Mouse (Mus musculus) natural killer cell, adult 2 months (primary cell): ENCODE results near the gene Fchsd2.

Experiments
- DNase-seq, 2 experiments: peaks; one replicate each; pipeline ENCODE4 v3.0.0; 2022; ENCODE audit warnings: low spot score in 2 of 2

The Fchsd2 gene

DNA sequence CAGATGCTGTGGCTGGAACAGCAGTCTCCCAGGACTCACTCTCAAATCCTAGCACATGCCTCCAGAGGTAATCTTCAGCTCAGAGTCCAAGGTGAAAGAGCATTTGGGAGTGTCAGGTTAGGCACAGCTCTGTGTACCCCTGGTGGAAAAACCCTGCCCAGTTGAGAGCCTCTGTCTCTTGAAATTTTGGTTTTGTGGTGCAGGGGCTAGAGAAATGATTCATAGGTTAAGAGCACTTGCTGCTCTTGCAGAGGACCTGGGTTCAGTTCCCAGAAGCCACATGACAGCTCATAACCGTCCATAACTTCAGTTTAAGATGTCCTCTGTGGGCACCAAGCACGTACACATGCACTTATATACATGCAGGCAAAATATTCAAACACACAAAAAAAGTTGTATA lies 195.2 kb downstream of the Fchsd2 start:
- no peak for DNase-seq

- peak in 1 of 2 experiments; percentile 35 for DNase-seq
Observed at GRCm38 (mm10) chr7:101288436-101288835, 195.8 kb downstream of the Fchsd2 start.

GRCm38 (mm10) chr7:101290401-101290800 lies 197.7 kb downstream of the Fchsd2 start:
- DNase-seq, result no peak

DNA sequence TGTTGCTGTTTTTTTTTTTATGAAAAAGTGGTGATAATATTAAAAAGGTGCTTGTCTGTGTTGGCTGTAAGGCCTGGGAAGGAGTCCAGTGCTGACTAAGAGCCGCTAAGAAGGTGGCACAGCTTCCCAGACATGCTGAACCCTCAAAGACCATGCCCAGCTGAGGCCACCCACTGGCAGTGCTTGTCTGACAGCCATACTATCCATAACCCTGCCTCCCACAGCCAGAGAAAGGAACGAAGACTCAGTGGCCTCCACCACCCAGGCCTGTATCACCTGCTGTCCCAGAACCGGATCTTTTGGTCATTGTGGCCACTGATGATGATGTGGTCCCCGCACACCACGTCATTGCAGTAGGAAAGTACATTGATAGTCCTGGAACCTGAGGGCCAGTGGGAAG lies 198.5 kb downstream of the Fchsd2 start:
- no peak for DNase-seq

- DNase-seq, result no peak
Observed at GRCm38 (mm10) chr7:101291641-101292040, 199.0 kb downstream of the Fchsd2 start.

DNA sequence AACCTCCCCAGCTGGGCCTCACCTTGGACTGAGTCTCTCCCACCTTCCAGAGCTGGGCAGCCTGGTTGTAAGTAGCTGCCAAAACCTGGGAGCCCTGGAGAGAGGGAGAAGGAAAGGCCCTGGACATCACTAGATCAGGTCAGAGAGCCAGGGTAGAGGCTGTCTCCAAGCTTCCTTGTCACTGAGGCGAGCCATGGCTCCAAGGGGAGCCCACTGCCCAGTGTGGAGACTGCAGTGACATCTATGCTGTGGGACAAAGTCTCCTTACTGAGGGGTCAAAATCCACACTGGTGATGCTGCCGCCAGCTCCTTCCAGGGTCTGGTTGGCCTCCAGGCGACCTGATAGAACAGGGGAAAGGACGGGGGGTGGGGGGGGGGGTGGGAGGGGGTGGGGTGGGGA lies 199.4 kb downstream of the Fchsd2 start:
- no peak for DNase-seq

DNA sequence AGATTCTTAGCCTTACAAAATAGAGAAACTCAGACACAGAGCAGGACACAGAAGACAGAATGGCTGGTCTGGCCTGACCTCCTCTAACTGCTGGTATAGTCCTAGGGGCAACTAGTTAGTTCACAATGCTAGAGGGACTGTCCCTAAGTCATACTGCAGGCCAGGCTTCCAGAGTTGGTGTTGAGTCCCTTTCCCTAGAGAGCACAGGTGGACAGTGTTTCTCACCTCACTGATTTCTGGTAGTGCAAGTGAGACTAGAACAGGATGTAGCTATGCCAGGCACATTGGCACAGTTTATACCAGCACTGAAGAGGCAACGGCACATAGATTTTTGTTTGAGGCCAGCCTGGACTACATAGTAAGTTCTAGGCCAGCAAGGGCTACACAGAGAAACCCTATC lies 200.0 kb downstream of the Fchsd2 start:
- DNase-seq, result no peak

DNA sequence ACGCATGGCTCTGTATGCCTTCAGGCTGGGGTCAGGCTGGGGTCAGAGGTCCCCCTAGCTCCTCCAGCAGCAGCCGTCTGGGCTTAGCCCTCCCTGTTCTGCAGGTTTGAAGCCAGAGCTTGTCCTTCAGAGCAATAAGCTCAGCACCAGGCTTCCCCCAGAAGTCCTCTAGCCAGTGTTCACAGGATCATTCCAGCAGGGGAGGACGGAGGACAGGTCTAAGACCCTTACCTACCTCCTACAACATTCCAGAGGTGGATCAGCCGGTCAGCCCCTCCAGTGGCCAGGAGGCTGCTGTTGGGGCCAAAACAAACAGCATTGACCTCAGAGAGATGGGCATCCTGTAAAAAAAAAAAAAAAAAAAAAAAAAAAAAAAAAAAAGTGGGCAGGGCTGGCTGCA lies 200.5 kb downstream of the Fchsd2 start:
- DNase-seq, result no peak

- no peak for DNase-seq
Observed at GRCm38 (mm10) chr7:101293611-101294010, 200.9 kb downstream of the Fchsd2 start.

- no peak for DNase-seq
Observed at GRCm38 (mm10) chr7:101295438-101295837, 202.8 kb downstream of the Fchsd2 start.

DNA sequence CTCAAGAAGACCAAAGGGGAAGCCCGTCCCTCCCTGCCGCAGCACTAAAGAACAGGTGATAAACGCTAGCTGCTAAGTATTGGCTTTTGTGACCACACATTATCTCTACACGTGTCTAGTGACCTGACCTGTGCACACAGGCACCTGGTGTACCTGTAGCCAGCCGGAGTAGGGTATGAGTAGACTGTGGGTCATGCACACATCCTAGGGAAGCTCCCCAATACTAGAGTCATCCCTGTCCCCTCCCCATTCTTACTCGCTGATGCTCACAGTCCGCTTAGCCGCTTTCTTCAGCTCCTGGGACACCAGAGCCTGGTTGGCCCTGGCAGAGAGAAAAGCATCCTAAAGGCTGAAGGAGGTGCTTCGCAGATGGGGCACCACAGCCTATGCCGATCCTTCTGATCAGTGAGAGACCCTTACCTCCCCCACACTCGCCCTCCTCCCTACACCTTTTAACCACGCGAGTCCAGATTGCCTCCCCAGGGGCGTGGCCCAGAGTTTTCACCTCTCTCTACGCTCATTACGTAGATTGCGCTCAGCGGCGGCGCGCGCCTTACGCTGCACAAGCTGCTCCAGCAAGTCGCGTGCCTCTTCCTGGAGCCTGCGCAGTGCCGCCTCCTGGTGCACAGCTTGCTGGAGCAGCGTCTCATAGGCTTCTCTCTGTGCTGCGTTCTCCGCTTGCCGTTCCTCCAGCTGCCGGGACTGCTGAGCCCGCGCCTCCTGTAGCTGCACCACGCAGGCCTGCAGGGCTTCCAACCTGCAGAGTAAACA lies 203.8 kb downstream of the Fchsd2 start:
- no peak for DNase-seq

DNA sequence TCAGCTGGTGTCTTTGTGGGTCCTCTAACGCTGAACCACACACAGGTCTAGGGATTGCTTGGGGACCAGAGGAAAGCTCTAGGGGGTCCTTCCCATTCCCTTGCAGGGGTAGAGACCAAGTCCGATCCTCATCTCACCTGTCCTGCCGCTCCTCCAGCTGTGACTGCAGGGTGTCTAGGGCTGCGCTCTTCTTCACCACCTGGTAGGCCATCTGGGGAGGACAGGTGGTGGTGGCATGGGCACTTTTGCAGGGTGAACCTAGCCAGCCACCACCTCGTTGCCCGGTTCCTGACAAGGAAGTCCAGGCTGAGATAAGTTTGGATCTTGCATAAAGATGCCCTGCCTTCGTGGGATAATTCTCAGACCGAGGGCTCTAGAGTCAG lies 204.4 kb downstream of the Fchsd2 start:
- DNase-seq, result no peak

DNA sequence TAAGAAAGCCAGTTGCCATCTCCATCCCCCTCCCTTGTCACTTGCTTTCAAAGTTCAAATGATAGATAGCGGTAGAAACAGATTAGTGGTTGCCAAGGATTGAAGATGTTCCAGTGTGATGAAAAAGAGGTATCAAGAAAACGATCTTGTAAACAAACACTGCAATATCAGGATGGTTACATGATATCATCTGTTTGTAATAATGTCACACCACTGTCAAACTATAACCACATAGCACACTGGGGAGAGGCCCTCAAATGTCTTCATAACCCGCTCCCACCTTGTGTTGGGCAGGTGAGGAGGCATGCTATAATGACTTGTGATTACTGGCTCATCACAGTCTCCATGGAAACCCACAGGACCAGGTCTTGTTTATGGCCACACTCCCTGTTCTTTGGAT lies 205.7 kb downstream of the Fchsd2 start:
- no peak for DNase-seq

- peak in 1 of 2 experiments; percentile 54 for DNase-seq
Observed at GRCm38 (mm10) chr7:101301361-101301880, 208.8 kb downstream of the Fchsd2 start.

DNA sequence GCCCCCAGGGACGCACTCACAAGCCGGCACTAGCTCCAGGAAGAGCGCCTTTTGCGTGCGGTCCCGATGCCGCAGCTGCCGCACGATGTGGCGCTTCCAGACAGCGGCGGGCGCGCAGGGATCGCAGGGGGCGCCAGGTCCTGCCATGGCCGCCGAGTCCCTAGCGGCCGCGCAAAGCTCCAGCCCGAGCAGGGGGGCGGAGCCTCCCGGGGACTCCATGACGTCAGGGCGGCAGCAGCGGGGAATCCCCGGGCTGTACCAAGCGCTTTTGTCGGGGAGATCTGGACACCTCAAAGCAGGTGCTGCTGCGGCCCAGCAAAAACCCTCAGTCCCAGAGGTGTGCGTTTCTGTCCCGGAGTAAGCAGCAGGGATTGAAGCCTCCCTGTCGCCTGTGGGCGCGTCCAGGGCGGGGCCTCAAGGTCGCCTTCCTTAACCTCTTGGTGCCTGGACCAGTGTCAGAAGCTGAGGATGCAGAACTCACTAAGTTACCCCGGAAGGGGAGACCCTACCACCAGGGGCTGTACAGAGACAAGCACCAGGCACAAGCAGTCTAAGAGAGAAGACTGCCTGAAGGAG lies 209.3 kb downstream of the Fchsd2 start, which contains the start of gene Atg16l2:
Atg16l2 (minus strand) TSS at position 371 of the 576 bp plus-strand sequence.
- DNase-seq, result peak; percentile 98 to 99

DNA sequence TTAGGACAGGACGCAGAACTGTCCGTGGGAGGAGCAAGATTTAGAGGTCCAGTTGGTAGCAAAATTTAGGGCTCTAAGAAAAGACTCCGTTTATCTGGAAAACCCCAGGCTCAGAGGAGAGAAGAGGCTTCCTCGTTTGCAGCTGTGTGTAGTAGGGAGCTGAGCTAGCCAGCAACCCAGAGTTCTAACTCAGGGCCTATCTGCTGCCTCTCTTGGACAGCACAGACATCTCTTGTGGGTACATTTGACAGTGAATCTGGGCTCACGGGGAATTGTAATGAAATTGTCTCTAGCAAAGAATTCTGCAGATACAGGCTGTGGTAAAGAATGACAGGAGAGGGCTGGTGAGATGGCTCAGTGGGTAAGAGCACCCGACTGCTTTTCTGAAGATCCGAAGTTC lies 210.0 kb downstream of the Fchsd2 start:
- no peak for DNase-seq

GRCm38 (mm10) chr7:101306841-101307240 lies 214.2 kb downstream of the Fchsd2 start:
- DNase-seq, result no peak

DNA sequence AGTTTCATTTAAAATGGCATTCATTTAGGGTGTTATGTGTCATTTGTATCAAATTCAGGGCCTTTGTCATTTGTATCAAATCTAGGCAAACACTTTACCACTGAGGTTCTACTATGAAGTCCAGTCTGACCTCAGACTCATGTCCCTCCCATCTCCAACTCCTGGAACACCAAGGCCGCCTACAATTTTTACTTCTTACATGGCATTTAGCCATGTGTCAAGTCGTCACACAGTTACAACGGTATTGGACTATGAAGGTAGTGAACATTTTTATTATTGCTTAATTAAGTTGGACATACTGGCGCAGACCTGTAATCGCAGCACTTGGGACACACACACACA lies 217.3 kb downstream of the Fchsd2 start:
- DNase-seq, result no peak

- DNase-seq, result peak; percentile 98
Observed at GRCm38 (mm10) chr7:101310327-101311028, 217.8 kb downstream of the Fchsd2 start.

- DNase-seq, result peak in 1 of 2 experiments; percentile 31
Observed at GRCm38 (mm10) chr7:101311061-101311460, 218.4 kb downstream of the Fchsd2 start.

- no peak for DNase-seq
Observed at GRCm38 (mm10) chr7:101313033-101313432, 220.4 kb downstream of the Fchsd2 start.

GRCm38 (mm10) chr7:101314396-101314795 lies 221.7 kb downstream of the Fchsd2 start:
- DNase-seq, result no peak

DNA sequence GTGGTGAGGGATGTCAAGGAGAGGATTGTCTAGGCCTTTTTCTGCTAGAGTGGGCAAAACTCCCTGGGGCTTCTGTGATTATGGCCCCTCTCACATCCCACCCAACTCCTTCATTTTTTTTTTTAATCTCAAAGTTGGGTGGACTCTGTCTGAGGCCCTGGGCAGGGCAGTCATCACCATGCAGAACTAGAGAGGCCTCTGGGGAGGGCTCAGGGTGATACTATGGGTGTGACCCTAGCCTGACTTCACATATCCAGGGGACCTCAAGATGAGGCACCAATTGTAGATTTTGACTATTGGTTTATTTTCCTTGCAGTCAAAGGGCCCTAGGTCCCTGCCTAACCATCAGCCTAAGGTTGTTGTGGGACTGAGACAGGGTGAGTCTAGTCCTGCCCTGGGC lies 223.0 kb downstream of the Fchsd2 start:
- DNase-seq, result no peak
